Mouse (Mus musculus) spleen, postnatal 0 days (tissue): ENCODE results near the gene AC124108.1. TPM values are rescaled to one million over a fixed set of nuclear protein-coding genes. Genes with fewer than 3 reads are reported as not detected.

ENCODE experiments used
- microRNA counts: library from miRNA; unstranded; fragments of <30 nt; microRNA quantifications from one replicate; lab custom pipeline; 2015
- polyA plus RNA-seq: library from polyadenylated mRNA; unstranded; fragments of >200 nt; fragmentation: Nextera tagmentation; extraction: Ambion mirVana; gene quantifications from 2 replicates; pipeline ENCODE4 v1.2.1, GENCODE M21; 2015

Gene AC124108.1
- 0.02 TPM in 1 of 2 replicates, not detected in the other for polyA plus RNA-seq

GRCm38 (mm10) chr1:132191093-132191785, at the start of gene AC124108.1, which contains the start of gene Lemd1:
Gene AC124108.1, plus strand, starts transcription at chr1:132191457.
Gene Lemd1, plus strand, starts transcription at chr1:132191431.

GRCm38 (mm10) chr1:132229667-132230066, 38.4 kb downstream of the AC124108.1 start, which contains the start of gene Gm10188:
Gene Gm10188, minus strand, starts transcription at chr1:132229767.

MicroRNA genes within 50 kb of the gene (microRNA counts, 519-probe panel; counts per million panel counts)
- 88.3 counts per million for microRNA mmu-miR-135b (lab: Ali Mortazavi, UCI)

Other genes starting within 250 kb of the AC124108.1 start
- gene Slc45a3, start 228.5 kb upstream of the AC124108.1 start, polyA plus RNA-seq = 6.1 and 12.0 TPM in 2 replicates
- 19.8 and 21.9 TPM in 2 replicates for gene Elk4, start 183.8 kb upstream of the AC124108.1 start, polyA plus RNA-seq
- 4.3 and 6.4 TPM in 2 replicates for gene Mfsd4a, start 123.4 kb upstream of the AC124108.1 start, polyA plus RNA-seq
- 0.29 and 0.39 TPM in 2 replicates for gene Cdk18, start 51.8 kb upstream of the AC124108.1 start, polyA plus RNA-seq
- not detected in 2 replicates for gene Lemd1, start within 50 bp of the AC124108.1 start, polyA plus RNA-seq
- gene Gm10188, start 38.3 kb downstream of the AC124108.1 start, polyA plus RNA-seq = not detected in 2 replicates
- 0.10 and 0.35 TPM in 2 replicates for gene Klhdc8a, start 107.2 kb downstream of the AC124108.1 start, polyA plus RNA-seq
- 4.6 and 6.6 TPM in 2 replicates for gene Nuak2, start 124.7 kb downstream of the AC124108.1 start, polyA plus RNA-seq
- 239 and 263 TPM in 2 replicates for gene Tmcc2, start 199.8 kb downstream of the AC124108.1 start, polyA plus RNA-seq
- gene Dstyk, start 226.1 kb downstream of the AC124108.1 start, polyA plus RNA-seq = 6.5 and 8.3 TPM in 2 replicates